Mouse (Mus musculus) erythroblast, embryonic 14.5 days (primary cell): ENCODE results near the gene Cideb. TPM values are rescaled to one million over a fixed set of nuclear protein-coding genes. Genes with fewer than 3 reads are reported as not detected.

ENCODE experiments used
- H3K27me3 ChIP-seq: 2 replicates; pipeline ENCODE4 v1.6.1; 2012; ENCODE audit warnings: inconsistent platforms; ENCODE audit not compliant: control insufficient read depth
- H3K36me3 ChIP-seq: 2 replicates; pipeline ENCODE4 v1.6.1; 2012; ENCODE audit warnings: mild to moderate bottlenecking, inconsistent platforms; ENCODE audit not compliant: control insufficient read depth
- H3K4me1 ChIP-seq: 2 replicates; pipeline ENCODE4 v1.6.1; 2012; ENCODE audit warnings: inconsistent platforms; ENCODE audit not compliant: control insufficient read depth
- H3K4me3 ChIP-seq: replicated peaks from 2 replicates; pipeline ENCODE3; 2012; ENCODE audit warnings: moderate library complexity, mild to moderate bottlenecking, inconsistent platforms
- H3K9me3 ChIP-seq: 2 replicates; pipeline ENCODE4 v1.6.1; 2012; ENCODE audit warnings: low read length, inconsistent platforms, mixed read lengths; ENCODE audit not compliant: control insufficient read depth
- GATA1 ChIP-seq: IDR thresholded peaks from 2 replicates; pipeline ENCODE4 v1.6.1; 2012; ENCODE audit warnings: low read length, inconsistent platforms, mixed read lengths
- TAL1 ChIP-seq: IDR thresholded peaks from 3 replicates; pipeline ENCODE4 v1.6.1; 2012; ENCODE audit warnings: low read length, inconsistent platforms, mixed read lengths
- polyA plus RNA-seq: library from polyadenylated mRNA; stranded (reverse); fragments of >175 nt; gene quantifications from 2 replicates; pipeline ENCODE4 v1.2.3, GENCODE M21; 2012

The Cideb gene
- polyA plus RNA-seq, 1 experiment = 0.08 TPM

GRCm38 (mm10) chr14:55733889-55734288 lies 24.4 kb downstream of the Cideb start:
- peaks cover 3% of the 10 kb centered on the region; the same call in 1 of the 2 replicates for H3K4me1 ChIP-seq
- peaks cover 3% of the 10 kb centered on the region for H3K36me3 ChIP-seq
- H3K9me3 ChIP-seq = no peaks in the 10 kb centered on the region

GRCm38 (mm10) chr14:55730531-55731032 lies 27.7 kb downstream of the Cideb start:
- Histone ChIP-seq H3K4me1 (peaks cover 3% of the 10 kb centered on the region; the same call in 1 of the 2 replicates), H3K36me3 (no peaks in the 10 kb centered on the region), H3K9me3 (no peaks in the 10 kb centered on the region), H3K27me3 (peaks cover 9% of the 10 kb centered on the region), H3K4me3 (no peak overlapping the region)
- TF ChIP-seq TAL1 (no peak), GATA1 (no peak)

More at GRCm38 (mm10) chr14:55733889-55734288, 24.4 kb downstream of the Cideb start:
- Histone ChIP-seq H3K4me3 (no peak overlapping the region), H3K27me3 (peaks cover 7% of the 10 kb centered on the region)
- TF ChIP-seq GATA1 = no peak
- no peak for TF ChIP-seq TAL1

DNA sequence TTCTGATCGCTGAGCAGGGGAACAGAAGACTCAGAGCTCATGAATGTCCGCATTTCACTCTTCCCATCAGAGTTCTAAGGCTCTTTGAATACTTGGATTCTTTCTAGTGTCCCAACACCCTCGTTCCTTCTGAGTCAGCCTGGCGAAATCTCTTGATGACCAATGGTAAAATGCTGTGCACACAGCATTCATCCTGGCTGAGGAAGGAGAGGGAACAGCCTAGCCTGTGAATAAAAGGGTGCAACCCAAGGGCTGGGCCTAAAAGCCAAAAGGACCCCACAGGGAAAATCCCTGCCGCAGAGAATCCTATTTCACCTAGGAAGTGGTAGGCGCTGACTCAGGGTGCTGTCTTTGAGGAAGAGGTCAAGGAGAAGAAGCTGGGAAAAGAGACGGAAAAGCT lies 28.1 kb downstream of the Cideb start:
- Histone ChIP-seq H3K4me3 (no peak overlapping the region), H3K27me3 (peaks cover 9% of the 10 kb centered on the region), H3K4me1 (peaks cover 3% of the 10 kb centered on the region; the same call in 1 of the 2 replicates), H3K36me3 (no peaks in the 10 kb centered on the region), H3K9me3 (no peaks in the 10 kb centered on the region)
- TF ChIP-seq TAL1 (no peak), GATA1 (no peak)

- Histone ChIP-seq H3K4me1 (peaks cover 20% of the 10 kb centered on the region), H3K27me3 (peaks cover 6% of the 10 kb centered on the region), H3K9me3 (no peaks in the 10 kb centered on the region), H3K4me3 (no peak overlapping the region), H3K36me3 (no peaks in the 10 kb centered on the region)
- TF ChIP-seq GATA1 (no peak), TAL1 (no peak)
These were observed 30.2 kb downstream of the Cideb start for GRCm38 (mm10) chr14:55727889-55728685.

DNA sequence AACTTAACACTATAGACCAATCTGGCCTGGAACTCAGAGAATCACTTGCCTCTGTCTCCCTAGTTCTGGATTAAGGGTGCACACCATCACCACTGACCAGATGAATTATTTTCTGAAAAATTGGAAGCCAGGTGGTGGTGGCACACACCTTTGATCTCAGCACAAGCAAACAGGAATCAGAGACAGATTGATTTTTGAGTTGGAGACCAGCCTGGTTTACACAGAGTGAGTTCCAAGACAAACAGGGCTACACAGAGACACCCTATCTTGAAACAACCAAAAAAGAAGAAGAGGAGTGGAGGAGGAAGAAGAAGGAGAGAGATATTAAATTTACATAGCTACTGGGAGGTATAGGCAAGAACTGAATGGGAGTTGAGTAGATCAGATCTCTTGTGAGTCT lies 32.0 kb downstream of the Cideb start:
- H3K4me1 ChIP-seq = peaks cover 37% of the 10 kb centered on the region
- H3K27me3 ChIP-seq = peaks cover 6% of the 10 kb centered on the region
- no peak for TF ChIP-seq GATA1
- TF ChIP-seq TAL1 = no peak
- H3K36me3 ChIP-seq = no peaks in the 10 kb centered on the region
- no peak overlapping the region for H3K4me3 ChIP-seq
- H3K9me3 ChIP-seq = no peaks in the 10 kb centered on the region

GRCm38 (mm10) chr14:55724411-55724871 lies 33.8 kb downstream of the Cideb start:
- Histone ChIP-seq H3K36me3 (peaks cover 3% of the 10 kb centered on the region), H3K4me1 (peaks cover 40% of the 10 kb centered on the region), H3K27me3 (peaks cover 6% of the 10 kb centered on the region), H3K9me3 (no peaks in the 10 kb centered on the region), H3K4me3 (no peak overlapping the region)
- no peak for TF ChIP-seq GATA1
- no peak for TF ChIP-seq TAL1

GRCm38 (mm10) chr14:55723433-55723832 lies 34.8 kb downstream of the Cideb start:
- no peaks in the 10 kb centered on the region for H3K9me3 ChIP-seq
- peaks cover 13% of the 10 kb centered on the region for H3K36me3 ChIP-seq
- H3K4me3 ChIP-seq = no peak overlapping the region
- no peak for TF ChIP-seq TAL1
- TF ChIP-seq GATA1 = no peak
- H3K27me3 ChIP-seq = peaks cover 6% of the 10 kb centered on the region
- peaks cover 40% of the 10 kb centered on the region for H3K4me1 ChIP-seq

GRCm38 (mm10) chr14:55722438-55722945 lies 35.8 kb downstream of the Cideb start:
- peaks cover 40% of the 10 kb centered on the region for H3K4me1 ChIP-seq
- H3K36me3 ChIP-seq = peaks cover 19% of the 10 kb centered on the region
- TF ChIP-seq GATA1 (no peak), TAL1 (no peak)
- no peaks in the 10 kb centered on the region for H3K27me3 ChIP-seq
- no peaks in the 10 kb centered on the region for H3K9me3 ChIP-seq
- peak overlapping the region; percentile 76 for H3K4me3 ChIP-seq

GRCm38 (mm10) chr14:55721700-55722437 lies 36.4 kb downstream of the Cideb start, which contains the start of gene Rabggta:
Gene Rabggta, minus strand, starts transcription at chr14:55722263.
- H3K4me1 ChIP-seq = peaks cover 40% of the 10 kb centered on the region
- TF ChIP-seq TAL1 = no peak
- TF ChIP-seq GATA1 = no peak
- H3K27me3 ChIP-seq = no peaks in the 10 kb centered on the region
- H3K36me3 ChIP-seq = peaks cover 26% of the 10 kb centered on the region
- peak within 1 kb of the TSS; percentile 76 for H3K4me3 ChIP-seq
- H3K9me3 ChIP-seq = no peaks in the 10 kb centered on the region
